Mouse (Mus musculus): Measurements from ENCODE around the gene Mia3. TPM values are rescaled to one million over a fixed set of nuclear protein-coding genes. Genes with fewer than 3 reads are reported as not detected.
"Not testable (repeated sequence)": the region's sequence is repeated elsewhere in the genome, so short reads cannot be mapped to it uniquely, and the experiment has no call there.

The Mia3 gene
- polyA plus RNA-seq, 1 experiment, result 69.1 TPM

DNA sequence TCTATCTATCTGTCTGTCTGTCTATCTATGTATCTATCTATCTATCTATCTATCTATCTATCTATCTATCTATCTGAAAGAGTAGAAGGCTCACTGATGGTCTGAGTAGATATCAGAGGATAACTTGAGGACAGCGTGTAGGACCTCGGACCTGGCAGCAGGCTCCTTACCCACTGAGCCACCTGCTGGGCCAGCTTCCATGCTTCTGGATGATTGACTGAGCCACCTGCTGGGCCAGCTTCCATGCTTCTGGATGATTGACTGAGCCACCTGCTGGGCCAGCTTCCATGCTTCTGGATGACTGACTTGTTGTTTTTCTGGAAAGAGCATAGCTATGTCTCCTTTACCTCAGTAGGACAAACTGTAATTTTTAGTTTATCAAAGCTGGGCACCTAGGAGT is 59.8 kb downstream of the Mia3 start:
- not testable (repeated sequence) for H3K27ac ChIP-seq (replicated peaks; ENCODE audit: low read depth, low read length); H3K4me3 ChIP-seq (ENCODE audit: insufficient read depth, low read depth, low read length)

DNA sequence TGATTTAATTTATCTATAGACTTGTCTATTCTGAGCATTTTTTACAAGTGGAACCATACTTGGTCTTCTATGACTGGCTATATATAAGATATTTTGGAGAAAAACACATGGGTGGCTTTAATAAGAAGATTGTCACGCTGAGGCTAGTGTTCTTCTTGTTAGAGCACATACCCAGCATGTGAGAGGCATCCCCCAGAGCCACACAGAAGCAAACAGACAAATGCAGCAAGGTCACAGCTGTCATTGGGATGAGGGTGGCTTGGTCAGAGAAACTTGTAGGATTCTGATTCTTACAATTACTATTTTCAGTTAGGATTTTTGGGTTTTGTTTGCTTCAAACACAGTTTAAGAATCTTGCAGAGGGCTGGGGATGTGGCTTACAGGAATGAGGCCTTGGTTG is 60.9 kb downstream of the Mia3 start:
- no peak overlapping the region for H3K27ac ChIP-seq (replicated peaks; ENCODE audit: low read depth, low read length)
- H3K4me3 ChIP-seq (ENCODE audit: insufficient read depth, low read depth, low read length), result no peak overlapping the region
- no peaks in the 10 kb centered on the region for H3K4me1 ChIP-seq (ENCODE audit: control insufficient read depth, insufficient read depth, insufficient read length, low read length)

More for the DNA sequence above, 59.8 kb downstream of the Mia3 start:
- not testable (repeated sequence) for H3K4me1 ChIP-seq (ENCODE audit: control insufficient read depth, insufficient read depth, insufficient read length, low read length)

GRCm38 (mm10) chr1:183307555-183307954 is 61.8 kb downstream of the Mia3 start:
- H3K27ac ChIP-seq (replicated peaks; ENCODE audit: low read depth, low read length), result no peak overlapping the region
- no peaks in the 10 kb centered on the region for H3K4me1 ChIP-seq (ENCODE audit: control insufficient read depth, insufficient read depth, insufficient read length, low read length)
- no peak overlapping the region for H3K4me3 ChIP-seq (ENCODE audit: insufficient read depth, low read depth, low read length)

- Histone ChIP-seq H3K27ac (replicated peaks; ENCODE audit: low read depth, low read length) (no peak overlapping the region), H3K4me1 (ENCODE audit: control insufficient read depth, insufficient read depth, insufficient read length, low read length) (no peaks in the 10 kb centered on the region), H3K4me3 (ENCODE audit: insufficient read depth, low read depth, low read length) (no peak overlapping the region)
Observed at GRCm38 (mm10) chr1:183299161-183299560, 70.2 kb downstream of the Mia3 start.

GRCm38 (mm10) chr1:183297886-183298489 is 71.4 kb downstream of the Mia3 start:
- no peaks in the 10 kb centered on the region for H3K4me1 ChIP-seq (ENCODE audit: control insufficient read depth, insufficient read depth, insufficient read length, low read length)
- H3K27ac ChIP-seq (replicated peaks; ENCODE audit: low read depth, low read length), result peak overlapping the region; percentile 74

DNA sequence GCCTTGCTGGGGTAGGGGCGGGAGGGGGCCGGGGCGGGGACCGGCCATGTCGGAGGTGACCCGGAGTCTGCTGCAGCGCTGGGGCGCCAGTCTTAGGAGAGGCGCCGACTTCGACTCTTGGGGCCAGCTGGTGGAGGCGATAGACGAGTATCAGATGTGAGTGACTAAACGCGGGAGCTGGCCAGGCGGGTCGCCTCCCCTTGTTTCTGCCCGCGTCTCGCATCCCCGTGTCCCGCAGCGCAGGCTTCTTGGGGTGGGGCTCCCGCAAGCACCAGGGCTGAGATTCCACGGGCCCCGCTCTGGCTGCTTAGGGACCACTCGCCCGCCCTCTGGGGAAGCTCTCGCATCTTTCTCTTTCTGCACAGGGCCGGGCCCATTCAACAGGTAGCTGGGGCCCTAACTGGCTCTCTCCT is 71.9 kb downstream of the Mia3 start:
- Histone ChIP-seq H3K4me1 (ENCODE audit: control insufficient read depth, insufficient read depth, insufficient read length, low read length) (no peaks in the 10 kb centered on the region), H3K4me3 (ENCODE audit: insufficient read depth, low read depth, low read length) (peak overlapping the region; percentile 86), H3K27ac (replicated peaks; ENCODE audit: low read depth, low read length) (peak overlapping the region; percentile 74)

More at GRCm38 (mm10) chr1:183297886-183298489, 71.4 kb downstream of the Mia3 start:
- H3K4me3 ChIP-seq (ENCODE audit: insufficient read depth, low read depth, low read length), result peak overlapping the region; percentile 86

GRCm38 (mm10) chr1:183296877-183297383 is 72.4 kb downstream of the Mia3 start, which contains the start of gene Brox:
Gene Brox (minus strand): TSS chr1:183297269.
- no peaks in the 10 kb centered on the region for H3K4me1 ChIP-seq (ENCODE audit: control insufficient read depth, insufficient read depth, insufficient read length, low read length)
- H3K4me3 ChIP-seq (ENCODE audit: insufficient read depth, low read depth, low read length), result peak within 1 kb of the TSS; percentile 86
- peak within 1 kb of the TSS; percentile 97 for H3K27ac ChIP-seq (replicated peaks; ENCODE audit: low read depth, low read length)

DNA sequence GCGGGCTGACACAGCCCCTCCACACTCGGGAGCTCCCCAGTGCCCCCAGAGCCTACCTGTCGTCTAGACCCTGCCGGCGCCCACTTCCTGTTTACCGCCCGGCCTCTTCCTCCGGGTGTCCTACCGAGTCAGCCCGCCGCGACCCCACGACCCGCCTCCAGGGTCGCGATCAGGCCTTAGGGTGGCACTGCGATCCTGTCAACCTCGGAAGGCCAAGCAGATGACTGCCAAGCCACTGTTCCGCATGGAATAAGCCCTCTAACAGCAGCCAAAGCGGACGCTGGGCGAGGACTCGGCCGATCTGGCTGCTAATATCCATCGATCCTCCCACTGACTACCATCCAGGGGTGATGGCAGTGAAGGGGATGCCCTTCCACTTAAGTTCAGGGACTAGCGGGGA is 72.9 kb downstream of the Mia3 start, which contains the start of gene Aida:
Gene Aida (plus strand): TSS at position 126 of the 400 bp plus-strand sequence.
- Histone ChIP-seq H3K27ac (replicated peaks; ENCODE audit: low read depth, low read length) (peak within 1 kb of the TSS; percentile 97), H3K4me1 (ENCODE audit: control insufficient read depth, insufficient read depth, insufficient read length, low read length) (no peaks in the 10 kb centered on the region), H3K4me3 (ENCODE audit: insufficient read depth, low read depth, low read length) (peak within 1 kb of the TSS; percentile 86)

DNA sequence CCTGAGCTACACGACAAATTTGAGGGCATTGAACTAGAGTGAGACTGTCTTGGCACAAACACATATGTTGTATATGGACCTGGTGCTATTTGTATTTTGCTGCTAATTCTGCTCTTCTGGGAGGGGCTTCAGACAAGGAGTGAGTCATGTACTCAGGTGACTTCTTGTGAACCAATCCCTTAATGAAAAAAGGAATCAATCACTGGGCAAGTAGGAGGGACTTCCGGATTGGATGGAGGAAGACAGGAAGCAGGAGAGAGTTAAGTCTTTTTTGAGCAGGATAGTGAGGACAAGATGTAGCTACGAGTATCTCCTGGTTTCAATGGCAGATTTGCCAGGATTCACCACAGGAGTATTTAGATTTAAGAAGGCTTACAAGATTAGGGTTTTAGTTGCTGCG is 79.8 kb downstream of the Mia3 start:
- H3K27ac ChIP-seq (replicated peaks; ENCODE audit: low read depth, low read length), result no peak overlapping the region
- H3K4me1 ChIP-seq (ENCODE audit: control insufficient read depth, insufficient read depth, insufficient read length, low read length), result no peaks in the 10 kb centered on the region
- H3K4me3 ChIP-seq (ENCODE audit: insufficient read depth, low read depth, low read length), result no peak overlapping the region

GRCm38 (mm10) chr1:183288351-183288750 is 81.0 kb downstream of the Mia3 start:
- Histone ChIP-seq H3K27ac (replicated peaks; ENCODE audit: low read depth, low read length) (no peak overlapping the region), H3K4me1 (ENCODE audit: control insufficient read depth, insufficient read depth, insufficient read length, low read length) (no peaks in the 10 kb centered on the region)

More at GRCm38 (mm10) chr1:183288351-183288750, 81.0 kb downstream of the Mia3 start:
- H3K4me3 ChIP-seq (ENCODE audit: insufficient read depth, low read depth, low read length), result no peak overlapping the region

Other genes with a start within 250 kb of the Mia3 start
- 8.7 and 8.8 TPM in 2 replicates for gene Disp1, start 148.0 kb downstream of the Mia3 start, polyA plus RNA-seq (2012; ENCODE audit: insufficient read depth, insufficient read length, missing spikeins)
- 30.0 and 35.5 TPM in 2 replicates for gene Aida, start 73.0 kb downstream of the Mia3 start, polyA plus RNA-seq (2012; ENCODE audit: insufficient read depth, insufficient read length, missing spikeins)
- 22.6 TPM in 2 replicates for gene Brox, start 72.3 kb downstream of the Mia3 start, polyA plus RNA-seq (2012; ENCODE audit: insufficient read depth, insufficient read length, missing spikeins)
- 4.2 and 7.3 TPM in 2 replicates for gene Taf1a, start 19.4 kb upstream of the Mia3 start, polyA plus RNA-seq (2012; ENCODE audit: insufficient read depth, insufficient read length, missing spikeins)
- not detected in 2 replicates for gene Hhipl2, start 48.7 kb upstream of the Mia3 start, polyA plus RNA-seq (2012; ENCODE audit: insufficient read depth, insufficient read length, missing spikeins)

All from brown adipose tissue, adult 24 weeks (tissue).